Mouse (Mus musculus) common myeloid progenitor, adult 5-6 weeks (primary cell): Measurements from ENCODE around the gene Nab2. TPM values are rescaled to one million over a fixed set of nuclear protein-coding genes. Genes with fewer than 3 reads are reported as not detected.
"Not testable (repeated sequence)": the region's sequence is repeated elsewhere in the genome, so short reads cannot be mapped to it uniquely, and the experiment has no call there.

Experiments used
- ATAC-seq: replicated peaks from 2 replicates; pipeline ENCODE4 v1.8.0; 2016; ENCODE audit warnings: low read depth, mild to moderate bottlenecking, moderate TSS enrichment, inconsistent platforms; ENCODE audit not compliant: poor library complexity, severe bottlenecking
- total RNA-seq: library from RNA; stranded (forward); fragments of 200-1000, 187-1606 nt; gene quantifications from 2 replicates; pipeline ENCODE4 v1.2.3, GENCODE M21; 2017

Nab2 gene
- total RNA-seq, 1 experiment from 2014 or later, result 5.7 TPM

DNA sequence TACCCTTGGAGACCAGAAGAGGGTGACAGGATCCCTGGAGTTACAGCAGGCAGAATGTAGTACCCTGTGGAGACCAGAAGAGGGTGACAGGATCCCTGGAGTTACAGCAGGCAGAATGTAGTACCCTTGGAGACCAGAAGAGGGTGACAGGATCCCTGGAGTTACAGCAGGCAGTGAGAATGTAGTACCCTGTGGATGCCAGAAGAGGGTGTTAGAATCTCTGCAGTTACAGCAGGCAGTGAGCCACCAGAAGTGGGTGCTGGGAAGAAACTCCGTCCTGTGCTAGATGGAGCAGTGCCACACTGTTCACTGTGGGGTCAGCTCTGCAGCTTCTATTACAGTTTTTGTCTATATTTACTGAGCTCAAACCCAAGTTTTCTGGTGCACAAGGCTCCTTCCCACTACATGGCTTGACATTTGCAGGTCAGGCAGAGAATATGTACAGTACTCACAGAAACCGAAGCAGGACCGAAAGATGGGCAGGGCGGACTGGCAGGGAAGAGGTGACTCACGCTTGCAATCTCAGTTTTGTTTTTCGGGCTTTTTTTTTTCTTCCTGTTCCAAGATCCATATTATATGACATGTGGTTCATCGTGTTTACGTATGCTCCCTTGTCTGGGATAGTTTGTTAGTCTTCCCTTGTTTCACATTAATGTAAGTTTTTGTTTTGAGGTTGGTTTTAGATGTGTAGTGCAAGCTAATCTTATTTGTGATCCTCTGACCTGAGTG is 6.6 kb upstream of the Nab2 start:
- peak; percentile 78 for ATAC-seq

GRCm38 (mm10) chr10:127674046-127674655 is 5.8 kb upstream of the Nab2 start:
- ATAC-seq, result no peak

DNA sequence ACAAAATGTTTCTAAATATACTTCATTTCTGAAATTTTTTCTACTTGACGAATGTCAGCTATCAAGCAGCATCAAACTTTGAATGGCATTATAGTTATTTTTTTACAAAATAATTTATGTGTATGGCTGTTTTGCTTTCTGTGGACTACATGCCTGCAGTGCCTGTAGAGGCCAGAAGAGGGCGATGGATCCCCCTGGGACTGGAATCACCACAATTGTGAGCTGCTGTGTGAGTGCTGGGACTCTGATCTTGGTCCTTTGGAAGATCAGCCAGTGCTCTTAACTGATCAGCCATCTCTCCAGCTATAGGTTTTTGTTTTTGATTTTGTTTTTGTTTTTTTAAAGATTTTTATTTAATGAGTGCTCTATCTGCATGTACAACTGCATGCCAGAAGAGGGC is 2.9 kb upstream of the Nab2 start:
- no peak for ATAC-seq

DNA sequence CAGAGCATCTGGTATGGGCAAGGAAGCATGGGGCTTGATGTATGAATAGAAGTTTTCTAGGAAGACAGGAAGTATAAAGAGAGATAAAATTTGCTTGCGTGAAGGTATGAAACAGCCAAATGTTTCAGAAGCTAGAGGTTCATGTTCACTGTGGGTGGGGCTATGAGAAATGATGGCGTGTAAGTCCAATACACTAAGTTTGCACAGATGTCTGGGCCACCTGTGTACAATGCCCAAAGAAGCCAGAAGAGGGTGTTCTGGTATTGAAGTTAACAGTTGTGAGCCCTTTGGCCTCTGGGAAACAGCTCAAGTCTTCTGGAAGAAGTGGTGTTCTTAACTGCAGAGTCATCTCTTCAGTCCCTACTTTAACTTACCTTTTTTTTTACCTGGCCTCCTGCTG is 1.8 kb upstream of the Nab2 start:
- no peak for ATAC-seq

DNA sequence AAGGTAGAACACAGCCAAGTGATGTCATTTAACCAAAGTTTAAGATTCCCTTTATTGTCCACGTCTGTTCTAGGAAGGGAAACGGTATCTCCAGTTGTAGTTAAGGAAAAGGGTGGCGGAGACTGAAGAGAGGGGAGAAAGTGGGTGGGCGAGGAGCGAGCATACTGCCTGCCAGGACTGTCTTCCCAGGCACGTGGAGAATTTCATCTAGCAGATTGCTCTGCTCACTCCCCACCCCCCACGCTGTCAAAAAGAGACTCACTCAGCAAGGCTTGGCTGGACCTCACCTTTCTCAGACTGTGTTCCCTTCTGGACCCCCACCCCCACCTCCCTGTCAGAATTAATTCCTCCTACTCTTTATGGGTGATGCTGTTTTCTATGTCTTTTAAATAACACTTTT is 802 bp upstream of the Nab2 start:
- ATAC-seq, result no peak

GRCm38 (mm10) chr10:127667269-127668092 is 887 bp downstream of the Nab2 start:
- ATAC-seq, result peak; percentile 30

- peak; percentile 42 for ATAC-seq
These were observed 1.7 kb downstream of the Nab2 start, which contains the start of gene Nemp1 for GRCm38 (mm10) chr10:127666501-127667268. Gene Nemp1, plus strand, starts transcription at chr10:127666901.

DNA sequence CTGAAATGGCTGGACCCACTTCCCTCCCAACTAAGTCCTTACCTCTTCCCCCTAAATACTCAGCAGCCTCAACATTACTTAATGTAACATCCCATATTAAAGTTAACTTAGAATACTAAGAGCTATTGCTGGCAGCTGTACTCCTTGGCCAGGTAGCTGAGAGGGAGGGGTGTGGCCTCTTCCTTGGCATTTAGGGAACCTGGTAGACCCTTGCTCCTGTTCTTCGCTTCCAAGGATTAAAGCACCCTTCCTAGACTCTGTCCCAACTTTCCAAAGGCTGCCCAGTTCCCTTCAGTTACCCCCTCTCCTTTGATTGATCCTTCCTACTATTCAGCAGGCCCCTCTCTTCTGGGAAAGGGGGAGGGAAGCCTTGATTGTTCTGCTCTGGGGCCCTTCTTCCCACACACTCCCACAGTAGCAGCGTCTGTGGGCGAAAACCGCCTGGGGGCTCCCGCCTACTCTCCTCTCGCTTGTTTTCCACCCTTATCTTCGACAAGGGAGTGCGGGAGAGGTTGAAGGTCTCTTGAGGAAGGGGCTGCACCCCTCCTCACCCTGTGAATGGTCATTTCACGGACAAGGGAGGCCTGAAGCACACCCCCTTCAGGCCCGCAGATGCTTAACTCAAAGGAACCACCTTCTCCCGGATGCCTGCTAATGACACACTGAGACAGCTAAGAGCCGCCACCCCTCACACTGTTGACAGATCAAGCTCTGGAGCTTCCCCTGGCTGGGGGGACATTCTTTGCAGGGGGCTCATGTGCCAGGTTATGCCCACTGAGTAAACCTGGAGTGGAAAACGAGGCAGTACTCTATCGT is 2.8 kb downstream of the Nab2 start:
- ATAC-seq, result no peak

DNA sequence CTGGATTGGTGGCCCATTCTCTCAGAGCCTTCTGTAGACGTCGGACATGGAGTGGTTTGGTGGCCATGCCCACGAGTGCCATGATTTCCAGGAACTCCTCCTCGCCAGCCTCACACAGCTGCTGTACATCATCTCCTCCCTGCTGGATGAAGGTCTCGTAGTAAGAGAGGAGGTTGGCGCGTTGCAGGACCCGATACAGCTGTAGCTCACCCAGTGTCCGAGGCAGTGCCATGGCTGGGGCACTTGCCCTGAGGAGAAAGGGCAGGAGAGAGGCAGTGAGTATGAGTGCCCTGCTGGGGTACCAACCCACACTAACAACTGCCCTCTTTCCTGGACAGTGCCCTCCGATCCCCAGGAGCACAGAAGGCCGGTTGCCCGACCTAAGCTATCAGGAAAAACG is 3.5 kb downstream of the Nab2 start:
- ATAC-seq, result no peak

GRCm38 (mm10) chr10:127664166-127664565 is 4.2 kb downstream of the Nab2 start:
- ATAC-seq, result no peak

DNA sequence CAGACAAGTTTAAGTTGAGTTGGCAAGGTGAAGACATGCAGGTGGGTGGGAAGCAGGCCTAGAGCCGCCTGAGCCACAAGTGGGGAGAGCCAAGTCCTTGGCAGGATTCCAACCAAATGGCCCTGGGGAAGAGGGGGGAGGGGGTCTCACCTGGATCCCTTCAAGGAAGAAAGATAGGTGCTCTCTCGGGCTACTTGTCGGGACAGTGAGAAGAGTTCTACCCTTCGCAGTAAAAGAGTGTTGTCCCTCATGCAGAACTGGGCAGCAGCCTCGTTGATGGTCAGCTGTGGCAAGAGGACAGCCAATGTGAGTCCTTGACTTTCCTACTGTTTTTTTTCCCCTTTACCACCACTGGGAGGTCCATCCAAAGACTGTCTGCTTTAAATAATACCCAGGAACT is 4.8 kb downstream of the Nab2 start:
- no peak for ATAC-seq

GRCm38 (mm10) chr10:127662666-127663253 is 5.6 kb downstream of the Nab2 start:
- ATAC-seq, result no peak

DNA sequence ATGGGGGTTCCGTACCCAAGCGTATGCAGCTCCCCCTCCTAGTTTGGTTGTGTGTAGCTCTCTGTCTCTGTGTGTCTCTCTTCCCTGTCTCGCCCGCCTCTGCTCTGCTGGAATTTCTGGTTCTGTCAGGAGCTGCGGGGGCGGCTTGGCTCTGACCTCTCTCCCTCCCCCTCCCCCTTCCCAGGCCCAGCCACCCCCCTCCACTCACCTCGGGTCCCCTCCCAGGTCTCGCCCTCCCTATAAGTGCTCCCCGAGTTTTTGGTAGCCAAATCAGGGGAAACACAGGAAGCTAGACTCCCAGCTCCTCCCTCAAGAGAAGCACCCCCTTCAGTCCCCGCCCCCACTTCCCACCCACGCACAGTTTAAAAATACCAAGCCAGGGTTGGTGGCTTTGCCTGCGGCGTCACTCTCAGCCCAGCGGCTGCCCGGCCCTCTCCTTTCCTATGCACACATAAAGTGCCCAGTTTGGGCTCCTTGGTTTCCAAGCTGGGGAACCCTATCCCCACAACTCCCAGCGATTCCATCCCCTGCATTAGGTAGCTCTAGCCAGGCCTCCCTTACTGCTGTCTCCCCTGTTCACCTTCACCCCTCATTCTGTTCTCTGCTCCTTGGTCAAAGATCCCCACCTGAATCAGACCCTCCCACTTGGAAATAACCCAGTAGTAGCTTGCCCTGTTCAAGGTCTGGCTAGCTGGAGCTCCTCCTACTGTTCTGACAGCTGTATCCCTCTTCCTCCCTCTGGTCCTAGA is 6.3 kb downstream of the Nab2 start:
- peak; percentile 36 for ATAC-seq

DNA sequence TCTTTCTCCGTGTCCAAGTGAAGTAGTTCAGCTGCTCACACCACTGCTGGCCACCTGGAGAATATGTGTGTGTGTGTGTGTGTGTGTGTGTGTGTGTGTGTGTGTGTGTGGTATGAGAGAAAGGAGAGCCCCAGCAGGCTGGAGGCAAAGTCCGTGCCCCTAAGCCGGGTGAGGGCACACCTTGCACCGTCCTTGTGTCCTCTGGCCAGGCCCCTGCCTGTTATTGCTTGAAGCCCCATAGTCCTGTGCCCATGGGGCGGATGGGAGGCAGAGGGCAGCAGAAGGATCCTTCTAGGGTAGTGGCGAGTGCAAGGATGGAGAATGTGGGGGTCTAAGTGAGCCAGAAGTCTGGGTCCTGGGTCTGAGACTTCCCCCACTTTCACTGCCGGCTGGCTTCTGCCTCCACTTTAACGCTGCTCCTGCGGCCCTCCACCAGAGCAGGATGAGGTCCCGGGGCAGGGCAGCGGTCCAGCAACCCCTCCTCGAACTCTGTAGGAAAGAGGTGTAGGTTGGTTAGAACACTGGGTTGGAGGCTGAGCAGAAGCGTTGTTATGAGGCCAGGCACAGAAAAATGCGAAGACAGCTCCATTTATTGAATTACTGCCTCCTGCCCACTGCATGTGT is 7.0 kb downstream of the Nab2 start:
- no peak for ATAC-seq

GRCm38 (mm10) chr10:127659551-127659950 is 8.8 kb downstream of the Nab2 start:
- no peak for ATAC-seq

DNA sequence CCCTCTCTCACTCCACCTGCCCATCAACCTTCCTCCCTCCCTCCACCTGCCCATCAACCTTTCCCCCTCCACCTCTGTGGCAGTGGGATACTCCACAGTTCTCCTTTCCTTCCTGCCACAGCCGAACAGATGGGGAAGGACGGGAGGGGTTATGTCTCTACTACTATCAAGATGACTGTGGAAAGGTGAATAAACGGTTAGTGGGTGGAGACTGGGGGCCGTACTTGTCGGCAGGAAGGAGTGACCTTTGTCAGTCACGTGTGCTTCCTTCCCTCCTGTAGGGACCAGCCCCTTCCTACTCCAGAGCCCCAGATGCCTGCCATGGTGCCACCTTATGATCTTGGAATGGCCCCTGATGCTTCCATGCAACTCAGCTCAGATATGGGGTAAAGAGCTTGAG is 10.3 kb downstream of the Nab2 start:
- no peak for ATAC-seq

GRCm38 (mm10) chr10:127657617-127658016 is 10.8 kb downstream of the Nab2 start:
- not testable (repeated sequence) for ATAC-seq

GRCm38 (mm10) chr10:127654970-127655579 is 13.3 kb downstream of the Nab2 start:
- ATAC-seq, result peak; percentile 82
